Mouse (Mus musculus) CD4-positive, CD25-positive, alpha-beta regulatory T cell, adult 2 months (primary cell): ENCODE data around the gene Fbll1.
"Not testable (repeated sequence)": the region's sequence is repeated elsewhere in the genome, so short reads cannot be mapped to it uniquely, and the experiment has no call there.

Experiments used
- DNase-seq: peaks from one replicate; pipeline ENCODE4 v3.0.0-alpha.2; 2012; ENCODE audit warnings: low read depth, low spot score

The Fbll1 gene

GRCm38 (mm10) chr11:35798874-35799273 lies at the start of gene Fbll1:
Fbll1 (minus strand) TSS chr11:35798884.
- peak; percentile 16 for DNase-seq

- no peak for DNase-seq
Observed at GRCm38 (mm10) chr11:35844299-35844698, 45.6 kb upstream of the Fbll1 start.

GRCm38 (mm10) chr11:35842560-35842959 lies 43.9 kb upstream of the Fbll1 start:
- peak; percentile 47 for DNase-seq

GRCm38 (mm10) chr11:35841738-35842325 lies 43.1 kb upstream of the Fbll1 start:
- DNase-seq, result peak; percentile 47

GRCm38 (mm10) chr11:35840806-35841205 lies 42.1 kb upstream of the Fbll1 start:
- DNase-seq, result not testable (repeated sequence)

GRCm38 (mm10) chr11:35840282-35840681 lies 41.6 kb upstream of the Fbll1 start:
- DNase-seq, result peak; percentile 59

- peak; percentile 83 for DNase-seq
Observed at GRCm38 (mm10) chr11:35838345-35839338, 40.0 kb upstream of the Fbll1 start.

- DNase-seq, result no peak
Observed at GRCm38 (mm10) chr11:35837156-35838126, 38.8 kb upstream of the Fbll1 start.

- peak; percentile 96 for DNase-seq
Observed at GRCm38 (mm10) chr11:35834022-35834760, 35.5 kb upstream of the Fbll1 start, which contains the start of gene Rars. Rars (minus strand) TSS chr11:35834506.

GRCm38 (mm10) chr11:35833270-35833669 lies 34.6 kb upstream of the Fbll1 start:
- no peak for DNase-seq

GRCm38 (mm10) chr11:35832139-35832538 lies 33.5 kb upstream of the Fbll1 start:
- no peak for DNase-seq

GRCm38 (mm10) chr11:35827714-35828113 lies 29.0 kb upstream of the Fbll1 start:
- no peak for DNase-seq

- DNase-seq, result no peak
Observed at GRCm38 (mm10) chr11:35816316-35816715, 17.6 kb upstream of the Fbll1 start.

GRCm38 (mm10) chr11:35811458-35811857 lies 12.8 kb upstream of the Fbll1 start:
- no peak for DNase-seq

GRCm38 (mm10) chr11:35801332-35801731 lies 2.6 kb upstream of the Fbll1 start:
- no peak for DNase-seq

GRCm38 (mm10) chr11:35798495-35798820 lies 226 bp downstream of the Fbll1 start:
- no peak for DNase-seq

- DNase-seq, result no peak
Observed at GRCm38 (mm10) chr11:35797751-35798494, 761 bp downstream of the Fbll1 start.

GRCm38 (mm10) chr11:35792800-35793199 lies 5.9 kb downstream of the Fbll1 start:
- DNase-seq, result not testable (repeated sequence)

GRCm38 (mm10) chr11:35788443-35788842 lies 10.2 kb downstream of the Fbll1 start:
- DNase-seq, result no peak

GRCm38 (mm10) chr11:35784537-35784936 lies 14.1 kb downstream of the Fbll1 start:
- peak; percentile 8 for DNase-seq
